ENCODE assay signal across 8 mouse cellular contexts in genomic region chr17:28141771-28142699, GRCm38 (mm10). TPM values are rescaled to one million over a fixed set of nuclear protein-coding genes. Genes with fewer than 3 reads are reported as not detected.
A peak's percentile ranks its signal among the peaks of the same experiment; 100 is the strongest.
DNase-seq lines count a peak whose midpoint lies in the region; ATAC-seq lines count a peak whose summit lies in the region.

Gene Scube3, plus strand, starts transcription at chr17:28142141.

- DNase-seq in kidney, adult 8-10 months = no peak
- peak; percentile 68 for DNase-seq in adrenal gland, adult 2 months
- DNase-seq in retina, embryonic 14.5 days (ENCODE audit: low spot score) = peak; percentile 78
- DNase-seq in c-Kit-positive CD71-positive TER-119-positive erythroid progenitor cells, embryonic 14.5 days (ENCODE audit: low spot score) = no peak

- no peaks in the 10 kb centered on the region for H3K36me3 ChIP-seq in kidney, embryonic 16.5 days (ENCODE audit: insufficient read depth, low read length)
- H3K36me3 ChIP-seq in forebrain, embryonic 16.5 days (ENCODE audit: control insufficient read depth, insufficient read depth) = no peaks in the 10 kb centered on the region
- no peaks in the 10 kb centered on the region for H3K36me3 ChIP-seq in limb, embryonic 15.5 days

- H3K4me3 ChIP-seq in kidney, embryonic 16.5 days (ENCODE audit: low read length) = peak within 1 kb of the TSS; percentile 60
- H3K4me3 ChIP-seq in forebrain, embryonic 16.5 days (replicated peaks; ENCODE audit: low read length) = peak within 1 kb of the TSS; percentile 72
- peak within 1 kb of the TSS; percentile 65 for H3K4me3 ChIP-seq in limb, embryonic 15.5 days

- WGBS in kidney, embryonic 16.5 days = under 1% methylated on average over 59 of the region's 97 CpGs
- WGBS in forebrain, embryonic 16.5 days = under 1% methylated on average over 72 of the region's 97 CpGs
- WGBS in limb, embryonic 15.5 days = under 1% methylated on average over 96 of the region's 97 CpGs

- peak within 1 kb of the TSS; percentile 76 for H3K27ac ChIP-seq in kidney, embryonic 16.5 days (ENCODE audit: low read length)
- H3K27ac ChIP-seq in forebrain, embryonic 16.5 days (ENCODE audit: low read length) = peak within 1 kb of the TSS; percentile 82
- peak within 1 kb of the TSS; percentile 83 for H3K27ac ChIP-seq in limb, embryonic 15.5 days

- peak; percentile 26; the same call in 1 of the 2 replicates for ATAC-seq in kidney, embryonic 16.5 days (ENCODE audit: low FRiP score, low TSS enrichment)
- ATAC-seq in forebrain, embryonic 16.5 days = peak; percentile 68
- peak; percentile 37; the same call in 1 of the 2 replicates for ATAC-seq in limb, embryonic 15.5 days (ENCODE audit: insufficient number of reproducible peaks, low FRiP score, low TSS enrichment, low read depth)
- no peak for ATAC-seq in monocyte, adult 5-6 weeks (replicated peaks; ENCODE audit: insufficient number of reproducible peaks, low FRiP score, low TSS enrichment, poor library complexity, severe bottlenecking)

- peaks cover 2% of the 10 kb centered on the region; the same call in 1 of the 2 replicates for H3K27me3 ChIP-seq in kidney, embryonic 16.5 days (ENCODE audit: insufficient read depth, low read length)
- peaks cover 2% of the 10 kb centered on the region; the same call in 1 of the 2 replicates for H3K27me3 ChIP-seq in forebrain, embryonic 16.5 days (replicated peaks; ENCODE audit: control insufficient read depth, insufficient read depth, low read length)
- H3K27me3 ChIP-seq in limb, embryonic 15.5 days = 0 out of 2 replicates have a peak, but pooled peaks cover 10% of the 10 kb centered on the region

- H3K4me2 ChIP-seq in kidney, embryonic 16.5 days (replicated peaks; ENCODE audit: low read depth, low read length) = peak within 1 kb of the TSS; percentile 80
- H3K4me2 ChIP-seq in forebrain, embryonic 16.5 days (ENCODE audit: low read length) = peak within 1 kb of the TSS; percentile 81
- peak within 1 kb of the TSS; percentile 96 for H3K4me2 ChIP-seq in limb, embryonic 15.5 days

- H3K9me3 ChIP-seq in kidney, embryonic 16.5 days (ENCODE audit: low read length) = no peaks in the 10 kb centered on the region
- H3K9me3 ChIP-seq in forebrain, embryonic 16.5 days (ENCODE audit: control insufficient read depth, low read length) = no peaks in the 10 kb centered on the region
- H3K9me3 ChIP-seq in limb, embryonic 15.5 days = no peaks in the 10 kb centered on the region

- peak within 1 kb of the TSS; percentile 81 for H3K9ac ChIP-seq in kidney, embryonic 16.5 days (replicated peaks; ENCODE audit: low read length)
- peak within 1 kb of the TSS; percentile 88 for H3K9ac ChIP-seq in forebrain, embryonic 16.5 days (replicated peaks; ENCODE audit: low read depth, low read length)
- H3K9ac ChIP-seq in limb, embryonic 15.5 days = peak within 1 kb of the TSS; percentile 54

- H3K4me1 ChIP-seq in kidney, embryonic 16.5 days (ENCODE audit: insufficient read depth, low read length) = peaks cover 61% of the 10 kb centered on the region
- H3K4me1 ChIP-seq in forebrain, embryonic 16.5 days (replicated peaks; ENCODE audit: control insufficient read depth, insufficient read depth, low read length) = peaks cover 39% of the 10 kb centered on the region
- H3K4me1 ChIP-seq in limb, embryonic 15.5 days = peaks cover 64% of the 10 kb centered on the region

RNA-seq across cellular contexts. Expression of gene Scube3, which starts in this region (rescaled TPM):
- 18.6 and 19.9 TPM in 2 replicates for polyA plus RNA-seq in kidney, embryonic 16.5 days (2015; fragmentation: Nextera tagmentation; extraction: Ambion mirVana)
- 10 to 100 TPM in 1 of 2 experiments, 1 to 10 TPM in 1; 9.8 to 16.7 TPM for total RNA-seq in adrenal gland, adult 2 months (2021)
- polyA plus RNA-seq in adrenal gland, adult 2 months (2012; rRNA removed) = 28.1 and 33.1 TPM in 2 replicates
- 4.7 and 4.9 TPM in 2 replicates for polyA plus RNA-seq in forebrain, embryonic 16.5 days (2015; fragmentation: Nextera tagmentation; extraction: Ambion mirVana)
- polyA plus RNA-seq in limb, embryonic 15.5 days (2015; fragmentation: Nextera tagmentation; extraction: Ambion mirVana) = 4.2 and 6.9 TPM in 2 replicates
- under 0.01 TPM in 1 of 3 replicates, not detected in the others for total RNA-seq in monocyte, adult 5-6 weeks (2017)

Comparison
In these comparisons a context has a peak if more than half of its experiments do, and no peak if none do; other contexts are left out.
1. RNA of gene Scube3 (total RNA-seq): 9.8 to 16.7 TPM in adrenal gland, adult 2 months; under 0.01 TPM in monocyte, adult 5-6 weeks; every median in the first group is over 10 times any median in the second.
2. DNase-seq: peak in adrenal gland, adult 2 months (single experiment) and retina, embryonic 14.5 days (single experiment); none in kidney, adult 8-10 months (0 of 2) and c-Kit-positive CD71-positive TER-119-positive erythroid progenitor cells, embryonic 14.5 days (single experiment).
3. Peak in every context shown above with its lines, with median percentiles within 50 percentile points of each other: H3K27ac ChIP-seq, H3K4me2 ChIP-seq, H3K4me3 ChIP-seq and H3K9ac ChIP-seq.